Mouse (Mus musculus): ENCODE data around the gene Atp6v1f. TPM values are rescaled to one million over a fixed set of nuclear protein-coding genes. Genes with fewer than 3 reads are reported as not detected.

The Atp6v1f gene
- polyA plus RNA-seq (2012; ENCODE audit: low replicate concordance) = 40.7 and 175 TPM in 2 replicates

GRCm38 (mm10) chr6:29467583-29468354, at the start of gene Atp6v1f:
Gene Atp6v1f (plus strand): TSS chr6:29467718.

GRCm38 (mm10) chr6:29433038-29433803, 34.3 kb upstream of the Atp6v1f start, which contains the start of gene Flnc:
Gene Flnc (plus strand): TSS chr6:29433256.

GRCm38 (mm10) chr6:29471137-29471536, 3.6 kb downstream of the Atp6v1f start, which contains the start of gene Atp6v1fnb:
Gene Atp6v1fnb (plus strand): TSS chr6:29471437.

GRCm38 (mm10) chr6:29507447-29508309, 40.2 kb downstream of the Atp6v1f start, which contains the start of gene Kcp:
Gene Kcp (minus strand): TSS chr6:29507952.

Other genes with a start within 250 kb of the Atp6v1f start
- gene Hilpda, start 195.2 kb upstream of the Atp6v1f start, polyA plus RNA-seq (2012; ENCODE audit: low replicate concordance) = 23.3 and 31.5 TPM in 2 replicates
- gene Fam71f2, start 188.1 kb upstream of the Atp6v1f start, polyA plus RNA-seq (2012; ENCODE audit: low replicate concordance) = 0.30 TPM in 1 of 2 replicates, not detected in the other
- gene Fam71f1, start 148.6 kb upstream of the Atp6v1f start, polyA plus RNA-seq (2012; ENCODE audit: low replicate concordance) = not detected in 2 replicates
- gene Calu, start 119.6 kb upstream of the Atp6v1f start, polyA plus RNA-seq (2012; ENCODE audit: low replicate concordance) = 1.6 and 8.3 TPM in 2 replicates
- gene Opn1sw, start 79.2 kb upstream of the Atp6v1f start, polyA plus RNA-seq (2012; ENCODE audit: low replicate concordance) = not detected in 2 replicates
- gene Ccdc136, start 71.4 kb upstream of the Atp6v1f start, polyA plus RNA-seq (2012; ENCODE audit: low replicate concordance) = not detected in 2 replicates
- gene Flnc, start 34.5 kb upstream of the Atp6v1f start, polyA plus RNA-seq (2012; ENCODE audit: low replicate concordance) = not detected in 2 replicates
- not detected in 2 replicates for gene Atp6v1fnb, start 3.7 kb downstream of the Atp6v1f start, polyA plus RNA-seq (2012; ENCODE audit: low replicate concordance)
- gene Kcp, start 40.2 kb downstream of the Atp6v1f start, polyA plus RNA-seq (2012; ENCODE audit: low replicate concordance) = 0.56 and 1.5 TPM in 2 replicates
- gene Irf5, start 58.9 kb downstream of the Atp6v1f start, polyA plus RNA-seq (2012; ENCODE audit: low replicate concordance) = 30.4 and 53.8 TPM in 2 replicates
- 21.6 and 24.5 TPM in 2 replicates for gene Tnpo3, start 142.2 kb downstream of the Atp6v1f start, polyA plus RNA-seq (2012; ENCODE audit: low replicate concordance)
- gene Tspan33, start 226.5 kb downstream of the Atp6v1f start, polyA plus RNA-seq (2012; ENCODE audit: low replicate concordance) = 133 and 205 TPM in 2 replicates